Mouse (Mus musculus): ENCODE measurements around the gene Bdnf. TPM values are rescaled to one million over a fixed set of nuclear protein-coding genes. Genes with fewer than 3 reads are reported as not detected.

Gene Bdnf
- polyA plus RNA-seq, 1 experiment from 2014 or later = 1.7 TPM

- H3K9me3 ChIP-seq (ENCODE audit: control insufficient read depth) = no peaks in the 10 kb centered on the region
- TF ChIP-seq CTCF (IDR thresholded peaks at IDR 0.05; ENCODE audit: low read depth) = peak; percentile 36
- no peak overlapping the region for H3K27ac ChIP-seq (ENCODE audit: low read depth, low read length)
- peak overlapping the region; percentile 64 for H3K4me2 ChIP-seq (replicated peaks; ENCODE audit: low read depth)
- no peaks in the 10 kb centered on the region for H3K36me3 ChIP-seq (ENCODE audit: control insufficient read depth, insufficient read depth)
- H3K9ac ChIP-seq (ENCODE audit: low read depth, low read length) = no peak overlapping the region
- peak overlapping the region; percentile 48 for H3K4me3 ChIP-seq (ENCODE audit: low read depth, low read length)
- WGBS = 3% methylated on average over 34 of the region's 34 CpGs
- no peaks in the 10 kb centered on the region for H3K4me1 ChIP-seq (replicated peaks; ENCODE audit: control insufficient read depth, insufficient read depth, low read length)
- ATAC-seq = no peak
- peaks cover 35% of the 10 kb centered on the region for H3K27me3 ChIP-seq (replicated peaks; ENCODE audit: control insufficient read depth, insufficient read depth, low read length)
These were observed 18.0 kb downstream of the Bdnf start for GRCm38 (mm10) chr2:109692266-109693177.

GRCm38 (mm10) chr2:109693178-109694115 is 18.9 kb downstream of the Bdnf start:
- Histone ChIP-seq H3K9me3 (ENCODE audit: control insufficient read depth) (no peaks in the 10 kb centered on the region), H3K27ac (ENCODE audit: low read depth, low read length) (no peak overlapping the region), H3K4me1 (replicated peaks; ENCODE audit: control insufficient read depth, insufficient read depth, low read length) (no peaks in the 10 kb centered on the region), H3K27me3 (replicated peaks; ENCODE audit: control insufficient read depth, insufficient read depth, low read length) (peaks cover 35% of the 10 kb centered on the region), H3K4me3 (ENCODE audit: low read depth, low read length) (peak overlapping the region; percentile 48), H3K36me3 (ENCODE audit: control insufficient read depth, insufficient read depth) (no peaks in the 10 kb centered on the region), H3K9ac (ENCODE audit: low read depth, low read length) (no peak overlapping the region), H3K4me2 (replicated peaks; ENCODE audit: low read depth) (peak overlapping the region; percentile 64)
- ATAC-seq = no peak
- TF ChIP-seq CTCF (IDR thresholded peaks at IDR 0.05; ENCODE audit: low read depth) = peak; percentile 4; the same call in 1 of the 2 replicates
- under 1% methylated on average over 67 of the region's 67 CpGs for WGBS

GRCm38 (mm10) chr2:109694116-109694837 is 19.8 kb downstream of the Bdnf start:
- WGBS = 2% methylated on average over 26 of the region's 26 CpGs
- Histone ChIP-seq H3K9me3 (ENCODE audit: control insufficient read depth) (no peaks in the 10 kb centered on the region), H3K4me1 (replicated peaks; ENCODE audit: control insufficient read depth, insufficient read depth, low read length) (no peaks in the 10 kb centered on the region), H3K9ac (ENCODE audit: low read depth, low read length) (no peak overlapping the region), H3K36me3 (ENCODE audit: control insufficient read depth, insufficient read depth) (no peaks in the 10 kb centered on the region), H3K27me3 (replicated peaks; ENCODE audit: control insufficient read depth, insufficient read depth, low read length) (peaks cover 35% of the 10 kb centered on the region), H3K4me3 (ENCODE audit: low read depth, low read length) (peak overlapping the region; percentile 48), H3K27ac (ENCODE audit: low read depth, low read length) (no peak overlapping the region), H3K4me2 (replicated peaks; ENCODE audit: low read depth) (peak overlapping the region; percentile 64)
- no peak for TF ChIP-seq CTCF (IDR thresholded peaks at IDR 0.05; ENCODE audit: low read depth)
- ATAC-seq = peak; percentile 16; the same call in 1 of the 2 replicates

- H3K4me1 ChIP-seq (replicated peaks; ENCODE audit: control insufficient read depth, insufficient read depth, low read length) = no peaks in the 10 kb centered on the region
- H3K4me3 ChIP-seq (ENCODE audit: low read depth, low read length) = peak overlapping the region; percentile 48
- no peak overlapping the region for H3K27ac ChIP-seq (ENCODE audit: low read depth, low read length)
- H3K27me3 ChIP-seq (replicated peaks; ENCODE audit: control insufficient read depth, insufficient read depth, low read length) = peaks cover 35% of the 10 kb centered on the region
- under 1% methylated on average over 12 of the region's 12 CpGs for WGBS
- H3K36me3 ChIP-seq (ENCODE audit: control insufficient read depth, insufficient read depth) = no peaks in the 10 kb centered on the region
- ATAC-seq = 0 out of 2 replicates have a peak, but pooled peaks have one; percentile 33
- H3K9me3 ChIP-seq (ENCODE audit: control insufficient read depth) = no peaks in the 10 kb centered on the region
- H3K9ac ChIP-seq (ENCODE audit: low read depth, low read length) = no peak overlapping the region
- peak overlapping the region; percentile 64 for H3K4me2 ChIP-seq (replicated peaks; ENCODE audit: low read depth)
- peak; percentile 85 for TF ChIP-seq CTCF (IDR thresholded peaks at IDR 0.05; ENCODE audit: low read depth)
These were observed 20.3 kb downstream of the Bdnf start for GRCm38 (mm10) chr2:109694838-109695225.

- Histone ChIP-seq H3K27ac (ENCODE audit: low read depth, low read length) (no peak overlapping the region), H3K27me3 (replicated peaks; ENCODE audit: control insufficient read depth, insufficient read depth, low read length) (peaks cover 28% of the 10 kb centered on the region), H3K9ac (ENCODE audit: low read depth, low read length) (no peak overlapping the region), H3K36me3 (ENCODE audit: control insufficient read depth, insufficient read depth) (no peaks in the 10 kb centered on the region), H3K4me1 (replicated peaks; ENCODE audit: control insufficient read depth, insufficient read depth, low read length) (no peaks in the 10 kb centered on the region), H3K4me2 (replicated peaks; ENCODE audit: low read depth) (no peak overlapping the region), H3K9me3 (ENCODE audit: control insufficient read depth) (no peaks in the 10 kb centered on the region), H3K4me3 (ENCODE audit: low read depth, low read length) (no peak overlapping the region)
- no peak for ATAC-seq
- 31% methylated on average over 4 of the region's 4 CpGs for WGBS
- no peak for TF ChIP-seq CTCF (IDR thresholded peaks at IDR 0.05; ENCODE audit: low read depth)
These were observed 22.7 kb downstream of the Bdnf start for GRCm38 (mm10) chr2:109697151-109697550.

Data from intestine, postnatal 0 days (tissue).